Mouse (Mus musculus) stomach, postnatal 0 days (tissue): ENCODE data around the gene Ezh2.
"Not testable (repeated sequence)": the region's sequence is repeated elsewhere in the genome, so short reads cannot be mapped to it uniquely, and the experiment has no call there.

Source experiments
- CTCF ChIP-seq: IDR thresholded peaks from 2 replicates; pipeline ENCODE4 v1.5.1; 2016; ENCODE audit warnings: antibody characterized with exemption, low read depth, mild to moderate bottlenecking, moderate library complexity
- EP300 ChIP-seq: optimal IDR thresholded peaks from 2 replicates; pipeline ENCODE3; 2016; ENCODE audit warnings: antibody characterized with exemption

GRCm38 (mm10) chr6:47608306-47608705, 13.2 kb upstream of the Ezh2 start:
- TF ChIP-seq CTCF, EP300: not testable (repeated sequence)
